Mouse (Mus musculus) bone marrow, adult 2 months (tissue): ENCODE measurements around the gene Fndc9.

Source experiments
- CTCF ChIP-seq: fragments of 200-500 bp; IDR thresholded peaks from 2 replicates; pipeline ENCODE4 v1.5.1; 2011; ENCODE audit warnings: low read length, control low read depth; ENCODE audit not compliant: control insufficient read depth, insufficient read depth
- POLR2A ChIP-seq: fragments of 200-500 bp; IDR thresholded peaks from 2 replicates; pipeline ENCODE4 v1.6.1; 2011; ENCODE audit warnings: low read depth, mild to moderate bottlenecking, control low read depth, low read length, borderline replicate concordance; ENCODE audit not compliant: control insufficient read depth

DNA sequence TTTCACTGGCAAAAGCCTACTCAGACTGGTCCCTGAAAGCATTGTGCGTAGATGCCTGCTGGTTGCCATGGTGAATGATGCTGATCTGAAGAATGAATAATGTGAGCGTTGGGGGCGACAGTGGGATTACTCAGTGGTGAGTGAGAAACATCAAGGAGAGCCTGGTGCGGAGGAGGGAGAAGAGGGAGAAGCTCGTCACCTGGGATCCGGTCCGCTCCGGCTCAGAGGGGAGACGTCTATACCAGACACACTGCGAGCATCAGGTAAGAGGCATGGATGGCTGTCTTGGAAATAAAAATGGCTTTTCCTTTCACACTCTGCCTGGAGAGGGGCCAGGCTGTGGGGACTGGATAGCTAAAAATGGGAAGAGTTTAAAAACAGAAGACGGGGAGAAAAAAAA is at the start of gene Fndc9:
- TF ChIP-seq CTCF (no peak), POLR2A (no peak)
